Mouse (Mus musculus) brain, embryonic 14.5 days (tissue): Measurements from ENCODE around the gene Ascc2.

Experiments
- CTCF ChIP-seq: fragments of 200-500 bp; IDR thresholded peaks from 2 replicates; pipeline ENCODE4 v1.5.1; 2012; ENCODE audit warnings: inconsistent platforms, mild to moderate bottlenecking, moderate library complexity, borderline replicate concordance; ENCODE audit not compliant: insufficient read depth, insufficient read length; ENCODE audit errors: extremely low read depth
- POLR2A ChIP-seq: fragments of 200-500 bp; IDR thresholded peaks from 2 replicates; pipeline ENCODE4 v1.6.1; 2012; ENCODE audit warnings: mild to moderate bottlenecking, inconsistent platforms, borderline replicate concordance; ENCODE audit not compliant: poor library complexity, insufficient read depth, insufficient read length, severe bottlenecking; ENCODE audit errors: extremely low read depth

GRCm38 (mm10) chr11:4674593-4674992, 37.0 kb downstream of the Ascc2 start:
- TF ChIP-seq CTCF (no peak), POLR2A (no peak)
